Mouse (Mus musculus) forebrain, embryonic 14.5 days (tissue): ENCODE results near the gene Pfdn6. TPM values are rescaled to one million over a fixed set of nuclear protein-coding genes. Genes with fewer than 3 reads are reported as not detected.

ENCODE experiments used
- polyA plus RNA-seq: library from polyadenylated mRNA; unstranded; fragments of >200 nt; fragmentation: Nextera tagmentation; extraction: Ambion mirVana; gene quantifications from 2 replicates; pipeline ENCODE4 v1.2.1, GENCODE M21; 2014

Gene Pfdn6
- polyA plus RNA-seq, 1 experiment from 2014 or later = 185 TPM

Other genes starting within 250 kb of the Pfdn6 start
- gene March2, start 221.7 kb downstream of the Pfdn6 start, polyA plus RNA-seq = 63.9 TPM in 2 replicates
- 340 and 341 TPM in 2 replicates for gene Rab11b, start 179.8 kb downstream of the Pfdn6 start, polyA plus RNA-seq
- gene Angptl4, start 158.5 kb downstream of the Pfdn6 start, polyA plus RNA-seq = 15.2 and 15.8 TPM in 2 replicates
- 35.6 and 37.2 TPM in 2 replicates for gene Kank3, start 129.8 kb downstream of the Pfdn6 start, polyA plus RNA-seq
- gene Rps28, start 115.8 kb downstream of the Pfdn6 start, polyA plus RNA-seq = 624 and 885 TPM in 2 replicates
- gene Ndufa7, start 115.8 kb downstream of the Pfdn6 start, polyA plus RNA-seq = 461 and 608 TPM in 2 replicates
- gene Cd320, start 97.3 kb downstream of the Pfdn6 start, polyA plus RNA-seq = 66.8 and 86.0 TPM in 2 replicates
- gene Gm7029, start 66.5 kb downstream of the Pfdn6 start, polyA plus RNA-seq = not detected in 2 replicates
- 3.8 and 4.6 TPM in 2 replicates for gene Kifc1, start 49.7 kb downstream of the Pfdn6 start, polyA plus RNA-seq
- gene Platr17, start 35.2 kb downstream of the Pfdn6 start, polyA plus RNA-seq = 0.28 TPM in 1 of 2 replicates, not detected in the other
- 43.3 and 48.0 TPM in 2 replicates for gene Daxx, start 30.9 kb downstream of the Pfdn6 start, polyA plus RNA-seq
- gene Tapbp, start 24.4 kb downstream of the Pfdn6 start, polyA plus RNA-seq = 14.1 and 17.7 TPM in 2 replicates
- 12.3 and 12.6 TPM in 2 replicates for gene Zbtb22, start 24.4 kb downstream of the Pfdn6 start, polyA plus RNA-seq
- 27.2 and 36.0 TPM in 2 replicates for gene Rgl2, start 10.8 kb downstream of the Pfdn6 start, polyA plus RNA-seq
- gene Wdr46, start 317 bp upstream of the Pfdn6 start, polyA plus RNA-seq = 10.5 and 14.6 TPM in 2 replicates
- gene B3galt4, start 11.1 kb upstream of the Pfdn6 start, polyA plus RNA-seq = 6.0 and 6.7 TPM in 2 replicates
- 41.6 and 50.4 TPM in 2 replicates for gene Vps52, start 15.5 kb upstream of the Pfdn6 start, polyA plus RNA-seq
- gene Rps18, start 15.7 kb upstream of the Pfdn6 start, polyA plus RNA-seq = 1,022 and 1,419 TPM in 2 replicates
- gene H2-K1, start 60.0 kb upstream of the Pfdn6 start, polyA plus RNA-seq = 11.6 and 14.2 TPM in 2 replicates
- 6.7 and 7.4 TPM in 2 replicates for gene Ring1, start 84.3 kb upstream of the Pfdn6 start, polyA plus RNA-seq
- 60.2 and 75.4 TPM in 2 replicates for gene H2-Ke6, start 87.7 kb upstream of the Pfdn6 start, polyA plus RNA-seq
- 78.3 and 84.1 TPM in 2 replicates for gene Slc39a7, start 91.3 kb upstream of the Pfdn6 start, polyA plus RNA-seq
- 21.4 and 27.7 TPM in 2 replicates for gene Rxrb, start 91.5 kb upstream of the Pfdn6 start, polyA plus RNA-seq
- gene Col11a2, start 99.1 kb upstream of the Pfdn6 start, polyA plus RNA-seq = 0.95 and 1.6 TPM in 2 replicates
- 0.22 TPM in 1 of 2 replicates, not detected in the other for gene H2-Oa, start 152.0 kb upstream of the Pfdn6 start, polyA plus RNA-seq
- gene H2-DMa, start 179.2 kb upstream of the Pfdn6 start, polyA plus RNA-seq = 11.0 and 11.6 TPM in 2 replicates
- gene Brd2, start 182.3 kb upstream of the Pfdn6 start, polyA plus RNA-seq = 118 and 137 TPM in 2 replicates
- gene H2-DMb2, start 203.0 kb upstream of the Pfdn6 start, polyA plus RNA-seq = 0.18 and 0.36 TPM in 2 replicates
- gene H2-DMb1, start 212.7 kb upstream of the Pfdn6 start, polyA plus RNA-seq = 0.66 and 1.2 TPM in 2 replicates
- 1.1 and 1.2 TPM in 2 replicates for gene Tap1, start 247.2 kb upstream of the Pfdn6 start, polyA plus RNA-seq
- 0.58 and 1.0 TPM in 2 replicates for gene Psmb9, start 247.4 kb upstream of the Pfdn6 start, polyA plus RNA-seq